Mouse (Mus musculus): ENCODE measurements around the gene Esp6. TPM values are rescaled to one million over a fixed set of nuclear protein-coding genes. Genes with fewer than 3 reads are reported as not detected.

Esp6 gene
- not detected for polyA plus RNA-seq (2017; shearing (Covaris generic))

DNA sequence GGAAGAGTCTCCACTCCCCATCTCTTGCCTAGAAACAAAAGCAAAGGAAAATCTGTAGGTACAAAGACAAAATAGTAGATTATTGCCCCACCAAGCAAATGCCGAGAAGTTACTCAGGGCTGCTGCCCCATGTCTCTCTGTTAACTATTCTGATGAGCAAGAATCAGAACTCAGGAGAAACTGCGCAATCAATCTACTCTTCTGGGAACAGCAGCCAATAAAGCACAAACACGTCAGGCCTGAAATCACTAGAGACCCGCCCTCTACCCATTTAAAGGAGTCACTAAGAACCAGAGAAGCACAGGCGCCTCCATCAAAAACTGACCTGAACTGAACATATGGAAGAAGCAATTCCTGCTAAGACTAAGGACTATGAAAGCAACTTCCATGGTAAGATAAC lies at the start of gene Esp6:
TSS of gene Esp6 (plus strand) at position 301 of the 400 bp plus-strand sequence.

DNA sequence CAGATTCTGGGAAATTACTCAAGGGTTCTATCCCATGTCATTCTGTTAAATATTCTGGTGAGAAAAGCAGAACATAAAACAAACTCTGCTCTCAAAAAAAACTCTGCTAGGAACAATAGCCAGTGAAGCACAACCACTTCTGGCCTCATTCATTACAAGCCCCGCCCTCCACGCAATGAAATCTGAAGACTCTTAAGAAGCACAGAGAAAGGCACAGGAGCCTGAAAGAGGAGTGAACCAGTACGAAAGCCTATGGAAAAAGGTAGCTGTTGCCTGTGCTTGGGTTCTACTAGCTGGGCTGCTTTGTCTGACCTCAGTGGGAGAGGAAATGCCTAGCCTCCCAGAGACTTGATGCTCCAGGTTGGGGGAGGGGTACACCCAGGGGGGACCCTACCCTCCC lies 41.5 kb upstream of the Esp6 start, which contains the start of gene Esp8:
TSS of gene Esp8 (plus strand) at position 205 of the 400 bp plus-strand sequence.

DNA sequence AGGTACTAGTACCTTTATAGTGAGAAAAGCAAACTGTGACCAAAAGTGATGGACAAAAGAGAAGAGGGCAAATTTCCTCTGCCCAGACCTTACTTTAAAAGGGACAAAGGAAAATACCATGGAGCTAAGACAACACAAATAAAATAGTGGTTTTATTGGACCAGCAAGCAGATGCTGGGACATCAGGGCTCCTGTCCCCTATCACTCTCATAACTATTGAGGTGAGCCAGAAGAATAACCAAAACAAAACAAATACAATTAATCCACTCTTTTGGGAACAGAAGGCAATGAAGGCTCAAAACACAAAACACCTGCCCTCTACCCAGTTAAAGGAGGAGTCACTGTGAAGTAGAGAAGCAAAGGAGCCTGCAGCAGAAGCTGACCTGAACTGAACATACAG lies 37.0 kb downstream of the Esp6 start, which contains the start of gene Esp4:
TSS of gene Esp4 (plus strand) at position 301 of the 400 bp plus-strand sequence.

Other genes with a start within 250 kb of the Esp6 start
- gene Crisp1, start 242.3 kb upstream of the Esp6 start, polyA plus RNA-seq (2017; shearing (Covaris generic)), result 100 to 1,000 TPM in 1 of 2 experiments, 1 to 10 TPM in 1; 1.2 to 184 TPM
- 1 to 10 TPM in 1 of 2 experiments, under 1 TPM in 1; 0.64 to 2.0 TPM for gene Esp8, start 41.5 kb upstream of the Esp6 start, polyA plus RNA-seq (2017; shearing (Covaris generic))
- not detected for gene Esp4, start 37.1 kb downstream of the Esp6 start, polyA plus RNA-seq (2017; shearing (Covaris generic))
- gene Esp3, start 70.6 kb downstream of the Esp6 start, polyA plus RNA-seq (2017; shearing (Covaris generic)), result not detected
- gene Esp1, start 165.6 kb downstream of the Esp6 start, polyA plus RNA-seq (2017; shearing (Covaris generic)), result not detected
- gene Crisp2, start 245.5 kb downstream of the Esp6 start, polyA plus RNA-seq (2017; shearing (Covaris generic)), result under 1 TPM in 1 of 2 experiments, not detected in 1; 0.37 TPM
- under 1 TPM in 1 of 2 experiments, not detected in 1; 0.87 TPM for gene Rhag, start 249.6 kb downstream of the Esp6 start, polyA plus RNA-seq (2017; shearing (Covaris generic))